Mouse (Mus musculus) urinary bladder, postnatal 10 days (tissue): ENCODE measurements around the gene Zscan29.
"Not testable (repeated sequence)": the region's sequence is repeated elsewhere in the genome, so short reads cannot be mapped to it uniquely, and the experiment has no call there.

Source experiments
- DNase-seq: peaks from one replicate; pipeline ENCODE4 v3.0.0; 2022; ENCODE audit warnings: low spot score

Gene Zscan29

DNA sequence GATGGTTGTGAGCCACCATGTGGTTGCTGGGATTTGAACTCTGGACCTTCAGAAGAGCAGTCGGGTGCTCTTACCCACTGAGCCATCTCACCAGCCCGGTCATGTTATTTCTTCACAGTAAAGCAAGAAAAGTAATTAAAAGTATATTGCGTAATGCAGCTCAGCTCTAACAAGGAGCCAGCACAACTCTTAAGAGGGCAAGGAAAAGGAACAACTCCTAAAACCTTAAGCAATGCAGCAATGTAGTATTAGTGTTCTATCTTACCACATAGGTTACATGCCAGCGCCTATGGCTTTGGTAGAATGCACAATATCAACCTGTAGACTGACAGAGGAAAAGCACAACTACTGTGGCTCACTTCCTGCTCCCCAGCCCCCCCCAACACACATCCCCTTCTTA is 33.6 kb downstream of the Zscan29 start:
- no peak for DNase-seq

DNA sequence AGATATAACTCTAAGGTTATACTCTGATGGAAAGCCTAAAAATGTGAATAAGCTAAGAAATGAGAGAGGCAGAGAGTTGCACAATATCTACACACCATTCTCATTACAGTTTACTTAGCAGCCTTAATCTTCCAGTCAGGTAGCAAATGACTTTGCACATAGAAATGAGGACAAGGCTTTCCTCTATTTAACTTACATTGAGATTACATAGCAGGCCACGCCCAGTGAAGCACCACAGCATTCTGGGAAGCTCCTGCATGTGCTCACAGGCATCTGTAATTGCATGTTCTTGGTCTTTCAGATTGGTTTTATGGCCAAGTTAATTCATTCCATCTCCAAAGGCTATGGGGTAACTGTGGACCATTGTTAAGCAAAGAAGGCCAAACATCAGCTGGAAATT is 38.1 kb downstream of the Zscan29 start:
- DNase-seq: no peak

DNA sequence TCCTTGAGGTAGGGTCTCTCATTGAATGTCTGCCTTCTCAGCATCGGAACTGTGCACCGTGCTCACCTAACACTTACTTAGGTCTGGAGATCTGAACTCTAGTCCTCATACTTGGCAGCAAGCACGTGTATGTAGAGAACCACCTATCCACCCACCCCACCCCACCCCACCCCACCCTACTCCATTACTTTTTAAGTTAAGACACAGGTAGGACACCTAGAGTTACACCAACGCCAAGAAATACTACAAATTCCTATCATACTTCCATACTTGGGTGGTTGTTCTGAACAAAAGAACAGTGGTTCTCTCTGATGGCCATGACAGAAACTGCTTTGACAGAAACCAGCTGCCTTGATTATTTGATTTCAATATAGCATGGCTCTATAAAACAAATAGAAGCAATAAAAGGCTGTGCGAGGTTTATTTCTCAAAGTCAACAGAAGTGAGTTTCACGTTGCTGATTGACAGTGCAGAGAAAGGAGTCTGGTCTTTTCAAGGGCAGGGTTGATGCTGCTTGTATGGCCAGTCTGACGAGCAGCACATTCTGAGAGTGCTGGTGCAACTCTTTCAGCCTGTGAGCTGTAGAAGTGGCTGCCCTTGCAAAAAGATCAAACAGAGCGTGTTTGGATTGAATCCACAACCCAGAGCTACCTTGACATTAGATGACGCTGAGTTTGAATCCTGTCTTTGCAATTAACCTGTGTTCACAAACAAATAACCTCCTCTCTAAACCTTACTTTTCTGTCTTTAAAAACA is 41.9 kb downstream of the Zscan29 start:
- no peak for DNase-seq

DNA sequence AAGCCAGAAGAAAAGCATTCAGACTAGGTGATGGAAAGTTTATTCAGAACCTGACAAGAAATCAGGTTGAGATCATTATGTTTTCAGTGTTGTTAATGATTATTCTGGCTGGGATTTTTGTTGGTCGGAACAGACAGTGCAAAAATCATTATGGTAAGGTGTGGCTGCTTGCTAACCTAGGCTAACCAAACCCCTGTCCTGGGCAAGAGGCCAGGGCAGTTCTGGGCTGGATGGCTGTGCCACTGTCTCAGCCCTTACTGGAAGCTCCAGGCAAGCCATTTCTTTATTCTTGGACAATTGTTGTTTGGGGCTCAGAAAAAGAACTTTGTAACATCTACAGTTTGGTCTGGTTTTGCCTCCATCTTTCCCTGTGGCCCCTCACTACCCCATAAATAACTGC is 43.4 kb downstream of the Zscan29 start:
- DNase-seq: no peak

DNA sequence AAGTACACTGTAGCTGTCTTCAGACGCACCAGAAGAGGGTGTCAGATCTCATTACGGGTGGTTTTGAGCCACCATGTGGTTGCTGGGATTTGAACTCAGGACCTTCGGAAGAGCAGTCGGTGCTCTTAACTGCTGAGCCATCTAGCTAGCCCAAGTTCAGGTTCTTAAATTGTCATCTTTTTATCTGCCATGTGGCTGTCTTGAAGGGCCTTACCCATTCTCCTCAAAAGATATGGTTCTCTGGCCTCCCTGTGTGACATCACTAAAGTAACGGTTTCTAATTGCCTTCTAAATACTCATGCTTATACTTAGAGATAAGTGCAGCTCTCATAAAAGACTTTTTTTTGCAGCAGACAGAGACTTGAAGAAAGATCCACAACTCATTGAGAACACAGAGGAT is 44.6 kb downstream of the Zscan29 start:
- DNase-seq: not testable (repeated sequence)

DNA sequence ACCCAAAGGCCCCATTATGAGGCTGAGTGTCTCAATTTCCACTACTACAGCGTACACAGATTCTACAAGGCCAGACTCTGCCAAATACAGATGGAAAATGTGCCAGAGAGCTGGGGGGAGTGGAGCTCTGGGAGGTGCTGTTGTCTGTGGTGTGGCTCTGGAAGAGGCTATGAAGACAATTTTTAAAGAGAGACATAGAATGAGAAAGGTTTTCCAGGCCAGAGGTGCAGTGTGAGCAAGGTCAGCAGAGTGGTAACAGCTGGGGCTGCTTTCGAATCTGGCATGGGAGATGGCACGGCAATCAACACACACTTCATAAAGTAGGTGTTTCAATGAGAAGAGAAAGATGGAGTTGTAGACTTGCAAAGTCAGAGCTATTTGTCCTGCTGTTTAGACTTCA is 51.7 kb downstream of the Zscan29 start:
- no peak for DNase-seq

GRCm38 (mm10) chr2:121115418-121115817 is 55.5 kb downstream of the Zscan29 start:
- DNase-seq: no peak

DNA sequence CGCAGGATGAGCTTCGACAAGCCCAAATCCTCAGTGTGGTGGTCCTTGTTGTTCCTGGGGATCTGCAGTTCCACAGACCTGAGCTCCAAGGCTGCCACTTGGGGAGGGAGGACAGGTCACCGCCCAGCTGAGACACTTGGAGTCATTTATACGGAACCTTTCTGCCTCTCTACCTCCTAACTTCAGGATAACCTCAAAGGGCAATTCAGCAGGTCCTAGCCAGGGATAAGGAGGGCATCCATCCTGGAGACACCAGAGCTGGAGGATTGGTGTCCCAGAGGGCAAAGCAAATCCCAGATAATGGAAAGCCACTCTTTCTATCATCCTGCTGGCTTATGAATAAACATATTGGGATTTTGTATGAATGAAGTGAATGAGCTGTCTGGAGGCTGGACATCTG is 61.2 kb downstream of the Zscan29 start, which contains the start of gene Tgm7:
Tgm7 (minus strand) TSS at position 101 of the 400 bp plus-strand sequence.
- DNase-seq: no peak
